Mouse (Mus musculus): ENCODE results near the gene Clta.

DNA sequence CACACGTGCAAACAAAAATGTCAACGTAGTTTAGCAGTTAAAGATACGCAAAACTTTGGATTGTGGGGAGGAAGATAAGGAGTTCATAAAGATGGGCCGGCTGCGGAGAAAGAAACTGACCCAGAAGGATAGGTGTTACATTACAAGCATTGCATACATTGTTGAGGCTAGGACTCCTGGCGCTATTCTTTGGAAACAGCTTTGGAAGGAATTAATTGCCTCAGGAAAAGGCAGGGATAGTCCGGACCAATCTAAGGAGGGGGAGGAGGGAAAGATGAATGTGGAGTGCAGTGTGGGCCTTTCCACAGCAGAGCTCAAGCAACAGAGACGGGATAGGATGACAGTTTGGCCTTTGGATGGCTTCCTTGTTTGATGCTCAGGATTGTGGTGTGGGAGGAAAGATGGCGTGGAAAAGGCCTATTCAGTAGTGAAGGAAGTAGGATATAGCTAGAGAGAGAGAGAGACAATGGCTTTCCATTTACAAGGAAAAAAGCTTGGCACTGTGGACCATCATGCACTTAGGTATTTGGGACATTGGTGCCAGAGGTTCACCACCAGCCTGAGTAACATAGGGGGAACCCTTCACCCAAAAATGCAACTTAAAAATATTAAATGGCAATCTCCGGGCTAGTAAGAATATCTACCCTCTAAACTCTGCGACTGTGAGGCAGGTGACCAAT lies 9.3 kb downstream of the Clta start:
- TF ChIP-seq GATA1 (IDR thresholded peaks at IDR 0.05; ENCODE audit: low read length) (no peak), TAL1 (IDR thresholded peaks at IDR 0.05; ENCODE audit: low read length) (no peak)

Data from erythroblast, embryonic 14.5 days (primary cell).